Mouse (Mus musculus) spleen, postnatal 4 days (tissue): ENCODE results near the gene Vhl.
A peak's percentile ranks its signal among the peaks of the same experiment; 100 is the strongest.

ENCODE experiments used
- DNase-seq, 2 experiments: peaks; one replicate each; pipeline ENCODE4 v3.0.0; 2022; ENCODE audit warnings: low spot score in 2 of 2

Gene Vhl

DNA sequence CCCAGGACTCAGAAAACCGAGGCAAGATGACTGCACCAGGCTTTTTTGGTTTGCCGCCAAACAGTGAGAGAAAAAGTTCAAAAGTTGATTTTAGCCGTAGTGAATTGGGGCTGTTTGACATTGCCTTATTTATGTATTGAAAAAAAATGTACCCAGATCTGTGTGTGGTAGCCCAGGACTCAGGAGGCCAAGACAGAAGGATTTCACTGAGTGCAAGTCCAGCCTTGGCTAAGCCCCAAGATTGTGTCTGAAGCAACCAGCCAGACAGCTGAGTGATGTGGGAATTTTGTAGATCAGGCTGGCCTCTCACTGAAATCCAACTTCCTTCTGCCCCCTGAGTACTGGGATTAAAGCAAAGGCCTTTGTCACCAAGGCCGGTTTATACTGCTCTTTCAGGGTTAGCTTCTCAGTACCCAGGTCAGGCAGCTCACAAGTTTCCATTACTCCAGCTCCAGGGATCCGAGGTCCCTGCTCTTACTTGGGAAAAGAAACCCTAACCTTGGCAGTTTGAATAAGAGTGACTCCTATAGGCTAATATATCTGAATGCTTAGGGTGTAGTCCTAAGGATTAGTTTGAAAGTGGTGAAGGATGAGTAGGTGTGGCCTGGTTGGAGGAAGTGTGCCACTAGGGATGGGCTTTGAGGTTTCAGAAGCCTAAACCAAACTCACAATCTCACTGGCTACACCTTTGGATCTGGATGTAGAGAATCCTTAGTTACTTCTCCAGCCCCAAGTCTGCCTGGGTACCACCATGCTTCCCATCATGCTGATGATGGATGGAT is 1.4 kb downstream of the Vhl start:
- no peak for DNase-seq

- DNase-seq = no peak
Observed at GRCm38 (mm10) chr6:113630322-113630721, 6.6 kb downstream of the Vhl start.

DNA sequence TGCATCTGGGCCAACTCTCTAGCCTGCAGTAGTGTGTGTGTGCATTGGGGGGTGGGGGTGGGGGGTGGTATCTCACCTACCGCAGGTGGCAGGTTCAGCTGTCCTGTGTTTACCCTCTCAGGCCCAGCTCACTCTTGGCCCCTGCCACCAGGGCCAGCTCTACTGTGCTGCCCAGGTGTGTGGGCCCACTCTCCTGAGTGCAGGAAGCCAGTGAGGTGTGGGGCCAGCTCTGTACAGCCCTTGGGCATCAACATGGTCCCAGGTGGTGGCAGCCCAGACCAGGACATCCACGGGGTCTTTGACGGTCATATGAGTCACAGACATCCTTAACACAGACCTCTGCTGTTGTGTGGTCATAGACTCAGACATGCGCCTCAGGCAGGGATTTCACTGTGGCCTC is 9.1 kb downstream of the Vhl start:
- DNase-seq = no peak

- DNase-seq = peak; percentile 95 to 98
Observed at GRCm38 (mm10) chr6:113638302-113639040, 14.7 kb downstream of the Vhl start, which contains the start of gene Irak2. TSS of gene Irak2 (plus strand) at chr6:113638467.

DNA sequence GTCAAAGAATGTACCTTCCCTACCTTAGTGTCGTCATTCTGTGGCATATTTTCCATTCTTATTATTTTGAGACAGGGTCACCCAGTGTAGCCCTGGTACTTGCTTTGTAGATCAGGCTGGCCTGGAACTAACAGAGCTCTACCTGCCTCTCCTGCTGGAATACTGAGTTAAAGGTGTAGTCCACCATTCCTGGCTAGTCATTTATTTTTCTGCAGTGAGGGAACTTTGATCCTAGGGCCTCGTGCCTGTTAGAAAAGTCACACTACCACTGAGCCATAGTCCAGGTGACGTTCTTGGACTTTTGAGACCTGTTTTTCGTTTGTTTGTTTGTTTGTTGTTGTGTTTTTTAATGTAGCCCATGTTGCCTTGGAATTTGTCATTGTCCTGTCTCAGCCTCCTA is 15.4 kb downstream of the Vhl start:
- DNase-seq = no peak

- no peak for DNase-seq
Observed at GRCm38 (mm10) chr6:113642605-113643004, 18.8 kb downstream of the Vhl start.

GRCm38 (mm10) chr6:113643021-113643420 is 19.3 kb downstream of the Vhl start:
- DNase-seq = no peak

DNA sequence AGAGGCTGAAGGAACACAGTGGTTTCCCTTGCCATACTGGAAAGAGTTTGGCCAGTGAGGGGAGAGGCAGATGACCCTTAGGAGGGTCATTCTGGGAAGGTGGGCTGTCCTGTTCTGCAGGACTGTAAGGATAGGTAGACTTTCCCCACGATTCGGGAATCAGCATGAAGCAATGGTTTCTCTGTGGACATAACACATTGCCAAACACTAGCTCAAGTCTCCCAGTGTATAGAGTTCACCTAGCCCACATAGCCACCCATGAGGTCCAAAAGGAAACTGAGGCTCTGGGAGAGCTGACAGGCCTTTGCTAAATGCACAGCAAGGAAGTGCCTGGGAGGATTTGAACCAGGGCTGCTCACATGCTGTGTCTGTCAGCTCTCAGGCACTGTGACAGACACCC is 20.2 kb downstream of the Vhl start:
- DNase-seq = no peak

DNA sequence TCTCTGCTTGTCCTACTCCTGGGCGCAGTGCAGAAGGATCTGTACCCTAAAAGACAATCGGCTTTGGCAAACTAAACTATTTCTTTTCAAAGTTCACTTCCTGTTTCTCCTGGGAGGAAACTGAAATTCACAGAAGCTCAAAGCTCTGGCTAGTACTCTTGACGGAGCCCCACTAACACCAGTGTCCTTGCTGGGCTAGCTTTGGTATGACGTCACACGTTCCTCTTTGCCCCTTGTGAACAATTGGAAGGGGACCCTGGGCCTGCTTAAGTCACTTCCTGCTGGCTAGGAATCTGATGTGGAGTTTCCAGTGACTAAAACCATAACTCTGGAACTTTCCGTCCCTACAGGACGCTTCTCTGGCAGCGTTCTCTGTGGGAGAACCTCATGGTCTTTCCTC is 21.0 kb downstream of the Vhl start:
- no peak for DNase-seq

DNA sequence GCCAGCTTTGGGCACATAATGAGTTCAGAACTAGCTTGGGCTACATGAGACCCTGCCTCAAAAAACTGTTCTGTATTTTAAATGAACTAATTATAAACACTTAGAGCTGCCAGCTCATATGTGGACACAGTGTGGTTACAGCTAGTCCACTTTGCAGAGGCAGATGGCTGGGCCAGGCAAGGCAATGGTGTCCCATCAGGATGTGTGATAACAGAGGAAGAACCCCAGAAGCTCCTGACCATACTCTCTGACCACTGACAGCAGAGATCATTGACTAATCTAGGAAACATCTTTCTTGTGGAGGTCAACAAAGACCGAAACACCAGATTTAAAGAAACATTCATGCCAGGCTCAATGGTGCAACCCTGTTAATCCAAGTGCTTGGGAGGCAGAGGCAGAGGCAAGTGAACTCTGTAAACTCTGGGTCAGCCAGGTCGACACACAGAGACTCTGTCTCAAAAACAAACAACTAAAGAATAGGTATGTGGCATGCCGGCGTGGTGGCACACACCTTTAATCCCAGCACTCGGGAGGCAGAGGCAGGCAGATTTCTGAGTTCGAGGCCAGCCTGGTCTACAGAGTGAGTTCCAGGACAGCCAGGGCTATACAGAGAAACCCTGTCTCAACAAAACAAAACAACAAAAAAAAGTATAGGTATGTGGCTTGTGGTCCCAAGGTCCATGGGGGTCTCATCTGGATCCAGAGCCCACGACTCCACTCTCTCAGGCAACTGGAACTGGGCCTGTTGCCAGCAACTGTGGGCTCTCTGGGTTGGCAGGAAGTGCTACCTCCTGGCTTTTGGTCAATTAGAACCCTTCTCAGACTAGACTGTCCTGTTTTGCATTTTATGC is 25.8 kb downstream of the Vhl start:
- DNase-seq = no peak

DNA sequence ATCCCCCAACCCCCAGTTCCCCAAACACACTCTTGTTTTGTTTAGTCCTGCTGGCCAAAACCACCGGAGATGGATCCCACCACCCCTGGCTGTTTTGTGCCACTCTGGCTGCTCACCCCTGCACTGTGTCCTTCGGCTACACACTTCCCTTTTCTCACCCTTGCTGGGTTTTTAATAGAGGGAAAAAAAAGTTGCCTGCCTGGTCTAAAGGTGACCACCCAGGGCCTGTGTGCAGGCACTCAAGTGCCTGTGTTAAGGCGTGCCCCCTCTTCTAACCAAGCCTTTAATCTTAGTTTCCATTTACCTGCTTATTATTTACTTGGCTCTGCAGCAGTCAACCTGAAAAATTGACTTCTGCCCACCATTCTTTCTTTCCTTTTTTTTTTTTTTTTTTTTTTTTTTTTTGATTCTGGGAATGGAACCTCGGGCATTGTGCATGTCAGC is 26.5 kb downstream of the Vhl start:
- DNase-seq = no peak

DNA sequence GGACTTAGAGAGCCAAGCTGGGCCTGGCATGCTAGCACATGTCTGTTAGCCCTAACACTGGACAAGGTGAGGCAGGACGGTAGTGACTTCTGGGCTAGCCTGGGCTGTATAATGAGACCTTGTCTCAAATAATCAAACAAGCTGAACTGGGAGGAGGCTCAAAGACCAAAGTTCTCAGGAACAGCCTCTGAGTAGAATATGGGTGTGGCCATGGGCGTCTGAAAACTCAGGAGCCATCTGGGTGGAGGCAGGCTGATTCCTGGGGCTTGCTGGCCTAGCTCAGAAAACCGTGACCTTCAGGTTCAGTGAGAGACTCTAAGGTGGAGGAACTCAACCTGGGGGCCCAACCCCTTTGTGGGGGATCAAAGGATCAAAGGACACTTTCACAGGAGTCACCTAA is 27.9 kb downstream of the Vhl start:
- no peak for DNase-seq

GRCm38 (mm10) chr6:113653551-113653950 is 29.8 kb downstream of the Vhl start:
- DNase-seq = no peak

- DNase-seq = no peak
Observed at GRCm38 (mm10) chr6:113654102-113654501, 30.3 kb downstream of the Vhl start.

- DNase-seq = no peak
Observed at GRCm38 (mm10) chr6:113654753-113655397, 31.1 kb downstream of the Vhl start.

- no peak for DNase-seq
Observed at GRCm38 (mm10) chr6:113655475-113655874, 31.7 kb downstream of the Vhl start.

DNA sequence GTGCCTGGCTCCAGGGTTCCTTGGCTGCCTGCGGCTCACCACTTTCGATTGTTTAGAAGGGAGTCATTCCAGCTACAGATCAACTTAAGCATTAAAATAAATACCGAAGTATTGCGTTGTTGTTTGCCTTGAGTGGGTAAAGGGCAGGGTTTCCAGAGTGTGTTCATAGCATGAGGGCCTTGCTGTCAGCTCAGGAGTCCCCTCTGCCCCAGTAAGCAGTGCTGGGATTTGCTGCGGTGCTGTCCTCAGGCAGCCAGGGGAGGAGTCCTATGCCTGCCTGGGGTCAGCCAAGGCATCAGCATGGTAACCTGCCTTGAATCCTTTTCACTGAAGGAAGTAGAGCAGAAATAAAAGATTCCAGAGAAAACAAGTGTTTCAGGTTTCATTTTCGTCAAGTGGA is 33.1 kb downstream of the Vhl start:
- DNase-seq = no peak

GRCm38 (mm10) chr6:113658226-113658625 is 34.5 kb downstream of the Vhl start:
- no peak for DNase-seq

GRCm38 (mm10) chr6:113659648-113660491 is 36.1 kb downstream of the Vhl start:
- no peak for DNase-seq

GRCm38 (mm10) chr6:113660492-113661352 is 37.0 kb downstream of the Vhl start:
- DNase-seq = peak in 1 of 2 experiments; percentile 38
